Mouse (Mus musculus) embryonic facial prominence, embryonic 11.5 days (tissue): ENCODE results near the gene Dao. TPM values are rescaled to one million over a fixed set of nuclear protein-coding genes. Genes with fewer than 3 reads are reported as not detected.

Source experiments
- ATAC-seq: fragments of 200-750 bp; cut with Nextera tagmentation; replicated peaks from 2 replicates; pipeline ENCODE4 v1.8.0; 2017; ENCODE audit warnings: low read depth; ENCODE audit not compliant: insufficient number of reproducible peaks, low FRiP score, low TSS enrichment
- DNase-seq: peaks from one replicate; pipeline ENCODE4 v3.0.0-alpha.2; 2015; ENCODE audit warnings: low spot score
- H3K27ac ChIP-seq: fragments of 300-500 bp; sonication (generic); replicated peaks from 2 replicates; pipeline ENCODE4 v1.5.1; 2014; ENCODE audit warnings: mild to moderate bottlenecking, low read depth, low read length, control low read depth
- H3K27me3 ChIP-seq: fragments of 300-500 bp; sonication (generic); 2 replicates; pipeline ENCODE4 v1.6.1; 2014; ENCODE audit warnings: mild to moderate bottlenecking, low read length, moderate library complexity, mixed read lengths; ENCODE audit not compliant: control insufficient read depth, insufficient read depth
- H3K36me3 ChIP-seq: fragments of 300-500 bp; sonication (generic); replicated peaks from 2 replicates; pipeline ENCODE4 v1.6.1; 2014; ENCODE audit warnings: low read depth, mild to moderate bottlenecking, low read length, moderate library complexity, mixed read lengths; ENCODE audit not compliant: control insufficient read depth, insufficient read depth
- H3K4me1 ChIP-seq: fragments of 300-500 bp; sonication (generic); 2 replicates; pipeline ENCODE4 v1.6.1; 2014; ENCODE audit warnings: low read length, mixed read lengths; ENCODE audit not compliant: control insufficient read depth, insufficient read depth
- H3K4me2 ChIP-seq: fragments of 300-500 bp; sonication (generic); 2 replicates; pipeline ENCODE4 v1.6.1; 2014; ENCODE audit warnings: low read depth, mild to moderate bottlenecking, control low read depth, low read length, moderate library complexity
- H3K4me3 ChIP-seq: fragments of 300-500 bp; sonication (generic); 2 replicates; pipeline ENCODE4 v1.5.1; 2014; ENCODE audit warnings: low read depth, low read length, control low read depth
- H3K9ac ChIP-seq: fragments of 300-500 bp; sonication (generic); replicated peaks from 2 replicates; pipeline ENCODE4 v1.6.1; 2014; ENCODE audit warnings: mild to moderate bottlenecking, control low read depth, low read length
- H3K9me3 ChIP-seq: fragments of 300-500 bp; sonication (generic); replicated peaks from 2 replicates; pipeline ENCODE4 v1.6.1; 2016; ENCODE audit warnings: mild to moderate bottlenecking, low read length, inconsistent platforms, mixed read lengths; ENCODE audit not compliant: control insufficient read depth
- WGBS: fragments of 180-500 bp; shearing (Covaris S2); extraction: QIAGEN DNeasy Blood & Tissue Kit; methylation state at CpG from one replicate; pipeline ENCODE4 v1.1.7; 2014; 5-methylcytosine and 5-hydroxymethylcytosine counted together
- polyA plus RNA-seq: library from polyadenylated mRNA; unstranded; fragments of >200 nt; fragmentation: Nextera tagmentation; extraction: Ambion mirVana; gene quantifications from 2 replicates; pipeline ENCODE4 v1.2.1, GENCODE M21; 2014

Dao gene
- polyA plus RNA-seq, 1 experiment from 2014 or later = not detected

DNA sequence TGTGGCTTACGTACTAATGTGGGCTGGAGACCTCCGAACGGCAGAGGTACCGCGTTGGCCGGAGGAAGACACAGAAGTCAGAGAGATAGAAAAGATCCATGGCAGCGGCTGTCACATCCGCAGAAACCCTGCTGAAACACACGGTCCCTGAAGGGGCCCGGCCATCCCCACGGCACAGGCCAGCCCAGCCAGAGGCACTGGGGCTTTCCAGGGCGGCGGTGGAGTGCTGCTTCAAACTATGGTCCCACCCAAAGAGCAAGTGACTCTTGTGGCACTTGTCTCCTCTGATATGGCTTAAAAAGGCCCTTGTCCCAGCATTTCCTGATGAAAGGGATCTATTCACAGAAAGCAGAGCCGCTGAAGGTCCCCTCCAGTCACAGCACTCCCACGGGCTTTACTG, 28.9 kb upstream of the Dao start:
- Histone ChIP-seq H3K27me3 (no peaks in the 10 kb centered on the region), H3K9ac (no peak overlapping the region), H3K9me3 (no peaks in the 10 kb centered on the region), H3K4me3 (no peak overlapping the region), H3K36me3 (no peaks in the 10 kb centered on the region), H3K27ac (0 out of 2 replicates have a peak overlapping the region, but pooled peaks have one; percentile 16), H3K4me2 (0 out of 2 replicates have a peak overlapping the region, but pooled peaks have one; percentile 11), H3K4me1 (peaks cover 4% of the 10 kb centered on the region)
- DNase-seq (no peak), ATAC-seq (no peak)
- 48% methylated on average over 15 of the region's 15 CpGs for WGBS

- no peak overlapping the region for H3K27ac ChIP-seq
- no peak for DNase-seq
- no peaks in the 10 kb centered on the region for H3K36me3 ChIP-seq
- H3K4me2 ChIP-seq = no peak overlapping the region
- H3K9me3 ChIP-seq = no peaks in the 10 kb centered on the region
- no peaks in the 10 kb centered on the region for H3K27me3 ChIP-seq
- WGBS = 64% methylated on average over 9 of the region's 9 CpGs
- ATAC-seq = no peak
- no peak overlapping the region for H3K9ac ChIP-seq
- no peak overlapping the region for H3K4me3 ChIP-seq
- H3K4me1 ChIP-seq = peaks cover 4% of the 10 kb centered on the region
These were observed 27.8 kb upstream of the Dao start for GRCm38 (mm10) chr5:113975538-113976215.

- no peaks in the 10 kb centered on the region for H3K27me3 ChIP-seq
- H3K36me3 ChIP-seq = no peaks in the 10 kb centered on the region
- H3K4me2 ChIP-seq = no peak overlapping the region
- peaks cover 4% of the 10 kb centered on the region for H3K4me1 ChIP-seq
- 88% methylated on average over 8 of the region's 8 CpGs for WGBS
- H3K27ac ChIP-seq = no peak overlapping the region
- ATAC-seq (no peak), DNase-seq (no peak)
- H3K9me3 ChIP-seq = no peaks in the 10 kb centered on the region
- no peak overlapping the region for H3K9ac ChIP-seq
- H3K4me3 ChIP-seq = no peak overlapping the region
These were observed 26.9 kb upstream of the Dao start for GRCm38 (mm10) chr5:113976597-113976996.

GRCm38 (mm10) chr5:113977309-113977708, 26.2 kb upstream of the Dao start:
- Histone ChIP-seq H3K4me1 (peaks cover 4% of the 10 kb centered on the region), H3K27ac (no peak overlapping the region), H3K27me3 (no peaks in the 10 kb centered on the region), H3K4me3 (no peak overlapping the region), H3K9me3 (no peaks in the 10 kb centered on the region), H3K4me2 (no peak overlapping the region), H3K9ac (no peak overlapping the region), H3K36me3 (no peaks in the 10 kb centered on the region)
- WGBS = 55% methylated on average over 8 of the region's 8 CpGs
- ATAC-seq (no peak), DNase-seq (no peak)

DNA sequence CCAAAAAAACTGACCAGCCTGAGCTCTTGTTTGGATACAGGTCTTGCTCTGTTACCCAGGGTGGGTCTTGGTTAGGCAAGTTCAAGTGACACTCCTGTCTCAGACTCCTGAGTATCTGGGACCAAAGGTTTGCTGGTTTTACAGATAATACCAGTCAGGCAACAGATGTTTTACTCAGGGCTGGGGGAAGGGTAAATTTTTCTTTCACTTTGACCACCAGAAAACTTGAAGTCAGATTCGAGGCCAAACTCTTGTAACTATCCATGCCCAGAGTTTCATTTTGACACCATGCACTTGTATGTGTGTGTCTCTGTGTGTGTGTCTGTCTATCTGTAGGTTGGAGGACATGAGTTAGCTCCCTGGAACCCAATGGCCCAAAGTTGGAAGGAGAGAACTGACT, 23.0 kb upstream of the Dao start:
- H3K4me3 ChIP-seq = no peak overlapping the region
- no peaks in the 10 kb centered on the region; the same call in 1 of the 2 replicates for H3K4me1 ChIP-seq
- H3K27me3 ChIP-seq = no peaks in the 10 kb centered on the region
- no peak overlapping the region for H3K9ac ChIP-seq
- no peaks in the 10 kb centered on the region for H3K9me3 ChIP-seq
- no peak overlapping the region for H3K4me2 ChIP-seq
- 76% methylated on average over 1 of the region's 1 CpGs for WGBS
- ATAC-seq (no peak), DNase-seq (no peak)
- no peaks in the 10 kb centered on the region; the same call in 1 of the 2 replicates for H3K36me3 ChIP-seq
- no peak overlapping the region; the same call in 1 of the 2 replicates for H3K27ac ChIP-seq

- no peak overlapping the region for H3K4me2 ChIP-seq
- DNase-seq (no peak), ATAC-seq (no peak)
- H3K27ac ChIP-seq = no peak overlapping the region
- H3K9me3 ChIP-seq = no peaks in the 10 kb centered on the region
- 82% methylated on average over 6 of the region's 6 CpGs for WGBS
- H3K4me3 ChIP-seq = no peak overlapping the region
- no peak overlapping the region for H3K9ac ChIP-seq
- H3K36me3 ChIP-seq = no peaks in the 10 kb centered on the region; the same call in 1 of the 2 replicates
- no peaks in the 10 kb centered on the region for H3K27me3 ChIP-seq
- peaks cover under 1% of the 10 kb centered on the region; the same call in 1 of the 2 replicates for H3K4me1 ChIP-seq
These were observed 22.3 kb upstream of the Dao start for GRCm38 (mm10) chr5:113981171-113981570.

GRCm38 (mm10) chr5:113981843-113982242, 21.7 kb upstream of the Dao start:
- DNase-seq (no peak), ATAC-seq (no peak)
- Histone ChIP-seq H3K4me3 (no peak overlapping the region), H3K4me1 (peaks cover 5% of the 10 kb centered on the region), H3K4me2 (no peak overlapping the region), H3K27me3 (no peaks in the 10 kb centered on the region), H3K9ac (no peak overlapping the region), H3K27ac (no peak overlapping the region), H3K36me3 (no peaks in the 10 kb centered on the region; the same call in 1 of the 2 replicates), H3K9me3 (no peaks in the 10 kb centered on the region)
- WGBS = 83% methylated on average over 8 of the region's 8 CpGs

GRCm38 (mm10) chr5:113983541-113983940, 20.0 kb upstream of the Dao start:
- 63% methylated on average over 6 of the region's 6 CpGs for WGBS
- Histone ChIP-seq H3K4me2 (no peak overlapping the region), H3K27me3 (no peaks in the 10 kb centered on the region), H3K36me3 (no peaks in the 10 kb centered on the region; the same call in 1 of the 2 replicates), H3K4me3 (no peak overlapping the region), H3K9ac (no peak overlapping the region), H3K4me1 (peaks cover 5% of the 10 kb centered on the region), H3K27ac (no peak overlapping the region), H3K9me3 (no peaks in the 10 kb centered on the region)
- no peak for ATAC-seq
- DNase-seq = no peak
